Mouse (Mus musculus) MEL (cell line): ENCODE results near the gene Wdr90. TPM values are rescaled to one million over a fixed set of nuclear protein-coding genes. Genes with fewer than 3 reads are reported as not detected.
"Not testable (repeated sequence)": the region's sequence is repeated elsewhere in the genome, so short reads cannot be mapped to it uniquely, and the experiment has no call there.

Source experiments
- DNase-seq: peaks from one replicate; pipeline ENCODE4 v3.0.0; 2011; ENCODE audit warnings: low read depth, low spot score
- H3K27ac ChIP-seq: 2 replicates; pipeline ENCODE4 v1.5.1; 2012; ENCODE audit warnings: low read depth, mild to moderate bottlenecking, control low read depth, low read length, moderate library complexity; ENCODE audit not compliant: control insufficient read depth
- H3K27me3 ChIP-seq, 2 experiments: fragments of 150-350 bp in 1 of 2; sonication (generic) in 1 of 2; 2 replicates each; pipeline ENCODE4 v1.6.1; 2012; ENCODE audit warnings: low read length in 2 of 2, mild to moderate bottlenecking in 2 of 2, improper control_type of control experiment in 1 of 2, moderate library complexity in 1 of 2; ENCODE audit not compliant: insufficient read depth in 2 of 2, control insufficient read depth in 1 of 2
- H3K36me3 ChIP-seq, 2 experiments: 2 replicates each; pipeline ENCODE4 v1.6.1; 2012 to 2014; ENCODE audit warnings: low read length in 2 of 2, improper control_type of control experiment in 1 of 2, inconsistent platforms in 1 of 2, mild to moderate bottlenecking in 1 of 2; ENCODE audit not compliant: insufficient read depth in 2 of 2, control insufficient read depth in 1 of 2
- H3K4me1 ChIP-seq, 2 experiments: fragments of 150-350 bp in 1 of 2; sonication (generic) in 1 of 2; 2 replicates each; pipeline ENCODE4 v1.6.1; 2012; ENCODE audit warnings: low read length in 2 of 2, improper control_type of control experiment in 1 of 2, mild to moderate bottlenecking in 1 of 2; ENCODE audit not compliant: insufficient read depth in 2 of 2, control insufficient read depth in 1 of 2
- H3K4me3 ChIP-seq, 2 experiments: fragments of 150-350 bp in 1 of 2; sonication (generic) in 1 of 2; 2 replicates each; pipeline ENCODE4 v1.5.1; 2012; ENCODE audit warnings: low read depth in 2 of 2, low read length in 2 of 2, mild to moderate bottlenecking in 2 of 2, moderate library complexity in 2 of 2, control low read depth in 1 of 2, improper control_type of control experiment in 1 of 2; ENCODE audit not compliant: control insufficient read depth in 1 of 2, insufficient read depth in 1 of 2
- H3K79me2 ChIP-seq: 2 replicates; pipeline ENCODE4 v1.6.1; 2012; ENCODE audit warnings: mild to moderate bottlenecking, low read length, moderate library complexity; ENCODE audit not compliant: control insufficient read depth, poor library complexity, insufficient read depth
- H3K9ac ChIP-seq: 2 replicates; pipeline ENCODE4 v1.6.1; 2012; ENCODE audit warnings: low read depth, mild to moderate bottlenecking, control low read depth, low read length, moderate library complexity; ENCODE audit not compliant: control insufficient read depth, poor library complexity, severe bottlenecking
- H3K9me3 ChIP-seq: fragments of 150-350 bp; sonication (generic); replicated peaks from 2 replicates; pipeline ENCODE4 v1.6.1; 2012; ENCODE audit warnings: mild to moderate bottlenecking, low read length, improper control_type of control experiment, moderate library complexity; ENCODE audit not compliant: insufficient read depth
- CHD2 ChIP-seq: IDR thresholded peaks from 2 replicates; pipeline ENCODE4 v1.6.1; 2011; ENCODE audit warnings: low read length, improper control_type of control experiment
- ELF1 ChIP-seq: IDR thresholded peaks from 2 replicates; pipeline ENCODE4 v1.6.1; 2014; ENCODE audit warnings: low read depth, mild to moderate bottlenecking, inconsistent platforms, low read length, improper control_type of control experiment, moderate library complexity
- EP300 ChIP-seq, 2 experiments: IDR thresholded peaks; 2 replicates each; pipeline ENCODE4 v1.6.1; 2011; ENCODE audit warnings: improper control_type of control experiment in 2 of 2, low read length in 2 of 2, low read depth in 1 of 2, mild to moderate bottlenecking in 1 of 2
- HCFC1 ChIP-seq: IDR thresholded peaks from 2 replicates; pipeline ENCODE4 v1.6.1; 2012; ENCODE audit warnings: low read depth, mild to moderate bottlenecking, inconsistent platforms, low read length, improper control_type of control experiment, moderate library complexity
- JUND ChIP-seq: IDR thresholded peaks from 2 replicates; pipeline ENCODE4 v1.6.1; 2011; ENCODE audit warnings: low read depth, mild to moderate bottlenecking, improper control_type of control experiment, low read length
- MAZ ChIP-seq: IDR thresholded peaks from 2 replicates; pipeline ENCODE4 v1.6.1; 2012; ENCODE audit warnings: low read depth, mild to moderate bottlenecking, inconsistent platforms, low read length, improper control_type of control experiment
- NELFE ChIP-seq: IDR thresholded peaks from 2 replicates; pipeline ENCODE4 v1.6.1; 2011; ENCODE audit warnings: low read depth, low read length, improper control_type of control experiment
- NRF1 ChIP-seq: IDR thresholded peaks from 2 replicates; pipeline ENCODE4 v1.6.1; 2014; ENCODE audit warnings: low read depth, mild to moderate bottlenecking, inconsistent platforms, low read length, improper control_type of control experiment, moderate library complexity; ENCODE audit not compliant: poor library complexity, insufficient read depth, severe bottlenecking
- POLR2A ChIP-seq, 2 experiments: IDR thresholded peaks; 2 replicates each; pipeline ENCODE4 v1.6.1; 2011 to 2012; ENCODE audit warnings: low read length in 2 of 2, mild to moderate bottlenecking in 2 of 2, control low read depth in 1 of 2, improper control_type of control experiment in 1 of 2, low read depth in 1 of 2, moderate library complexity in 1 of 2; ENCODE audit not compliant: control insufficient read depth in 1 of 2, insufficient read depth in 1 of 2, poor library complexity in 1 of 2
- SIN3A ChIP-seq: IDR thresholded peaks from 2 replicates; pipeline ENCODE4 v1.6.1; 2012; ENCODE audit warnings: low read length, improper control_type of control experiment, inconsistent platforms
- TBP ChIP-seq: IDR thresholded peaks from 2 replicates; pipeline ENCODE4 v1.8.0; 2011; ENCODE audit warnings: low read depth, low read length, improper control_type of control experiment
- TCF12 ChIP-seq: IDR thresholded peaks from 2 replicates; pipeline ENCODE4 v1.6.1; 2014; ENCODE audit warnings: low read depth, mild to moderate bottlenecking, inconsistent platforms, low read length, improper control_type of control experiment, moderate library complexity
- UBTF ChIP-seq: IDR thresholded peaks from 2 replicates; pipeline ENCODE4 v1.6.1; 2012; ENCODE audit warnings: low read depth, mild to moderate bottlenecking, inconsistent platforms, low read length, improper control_type of control experiment, moderate library complexity, borderline replicate concordance; ENCODE audit not compliant: insufficient read depth
- ZKSCAN1 ChIP-seq: IDR thresholded peaks from 2 replicates; pipeline ENCODE4 v1.6.1; 2012; ENCODE audit warnings: low read depth, mild to moderate bottlenecking, inconsistent platforms, low read length, improper control_type of control experiment, moderate library complexity
- polyA plus RNA-seq, 2 experiments: library from polyadenylated mRNA; stranded (reverse) in 1 of 2; unstranded in 1 of 2; fragments of >175 nt in 1 of 2; fragments of >200 nt in 1 of 2; gene quantifications; 2 replicates each; pipeline versions ENCODE4 v1.2.1 to v1.2.4; 2012; ENCODE audit warnings: low replicate concordance in 2 of 2, low read depth in 1 of 2; ENCODE audit not compliant: insufficient read length in 2 of 2, insufficient read depth in 1 of 2, missing spikeins in 1 of 2
- total RNA-seq: library from RNA; depleted of rRNA; stranded (reverse); fragments of 300-350 nt; gene quantifications from 2 replicates; pipeline ENCODE4 v1.2.3, GENCODE M21; 2012

The Wdr90 gene
- total and polyA plus RNA-seq, 3 experiments, result 23.7 to 44.5 TPM; not detected in 1

DNA sequence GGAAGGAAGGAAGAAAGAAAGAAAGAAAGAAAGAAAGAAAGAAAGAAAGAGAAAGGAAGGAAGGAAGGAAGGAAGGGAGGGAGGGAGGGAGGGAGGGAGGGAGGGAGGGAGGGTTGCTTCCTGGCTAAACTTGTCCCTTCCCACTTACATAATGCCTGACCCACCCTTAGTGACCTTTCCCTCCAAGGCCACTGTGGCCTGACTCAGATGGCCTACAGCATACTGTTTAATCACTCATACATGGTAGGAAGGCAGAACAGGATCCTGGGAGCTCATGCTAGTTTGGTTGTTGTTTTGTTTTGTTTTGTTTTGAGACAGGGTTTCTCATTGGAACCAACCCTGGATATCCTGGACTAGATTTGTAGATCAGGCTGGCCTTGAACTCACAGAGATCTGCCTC lies 10.3 kb upstream of the Wdr90 start:
- H3K27ac ChIP-seq, H3K9me3 ChIP-seq, H3K9ac ChIP-seq, H3K27me3 ChIP-seq, H3K36me3 ChIP-seq, DNase-seq, H3K4me3 ChIP-seq: not testable (repeated sequence)
- H3K79me2 ChIP-seq, result peaks cover 23% of the 10 kb centered on the region
- peaks cover 2 to 15% of the 10 kb centered on the region in 2 experiments; a peak in 3 of 4 replicates for H3K4me1 ChIP-seq

DNA sequence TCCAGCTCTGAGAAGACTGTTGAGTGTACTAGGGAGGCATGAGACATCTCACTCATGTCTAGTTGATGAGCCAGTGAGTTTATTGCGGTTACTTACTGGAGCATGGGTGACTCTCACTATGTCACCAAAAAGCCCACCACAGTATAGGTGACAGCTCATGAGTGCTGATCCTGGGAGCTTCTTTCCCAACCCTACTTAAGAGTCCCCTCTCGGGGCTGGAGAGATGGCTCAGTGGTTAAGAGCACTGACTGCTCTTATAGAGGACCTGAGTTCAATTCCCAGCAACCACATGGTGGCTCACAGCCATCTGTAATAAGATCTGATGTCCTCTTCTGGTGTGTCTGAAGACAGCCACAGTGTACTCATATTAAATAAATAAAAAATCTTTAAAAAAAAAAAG lies 8.7 kb upstream of the Wdr90 start:
- peak; percentile 76 for TF ChIP-seq TBP
- no peak for TF ChIP-seq ZKSCAN1
- no peak overlapping the region for H3K4me3 ChIP-seq

DNA sequence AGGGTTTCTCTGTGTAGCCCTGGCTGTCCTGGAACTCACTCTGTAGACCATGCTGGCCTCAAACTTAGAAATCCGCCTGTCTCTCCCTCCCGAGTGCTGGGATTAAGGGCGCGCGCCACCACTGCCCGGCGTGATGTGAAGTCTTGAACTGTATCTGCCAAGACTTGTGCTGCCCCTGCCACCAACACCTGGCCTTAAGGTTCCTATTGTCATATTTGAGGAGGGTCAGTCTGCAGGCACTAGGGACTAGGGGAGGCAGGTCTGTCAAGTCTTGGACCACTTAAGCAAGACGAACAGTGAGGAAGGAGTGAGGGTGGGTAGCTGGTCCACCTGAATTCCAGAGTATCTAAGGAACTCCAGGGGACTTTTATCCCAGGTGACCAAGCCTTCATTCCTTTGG lies 8.2 kb upstream of the Wdr90 start:
- Histone ChIP-seq H3K9ac (no peak overlapping the region), H3K36me3 (peaks cover 0 to 3% of the 10 kb centered on the region in 2 experiments; a peak in 1 of 4 replicates), H3K27me3 (no peaks in the 10 kb centered on the region), H3K4me3 (no peak overlapping the region), H3K79me2 (peaks cover 25% of the 10 kb centered on the region), H3K27ac (no peak overlapping the region), H3K4me1 (peaks cover 2 to 9% of the 10 kb centered on the region in 2 experiments; a peak in 2 of 4 replicates), H3K9me3 (no peaks in the 10 kb centered on the region)
- no peak for TF ChIP-seq NRF1
- TF ChIP-seq ZKSCAN1, result no peak
- TF ChIP-seq NELFE, result no peak
- no peak for TF ChIP-seq CHD2
- no peak for DNase-seq

More for the DNA sequence above, 8.7 kb upstream of the Wdr90 start:
- Histone ChIP-seq H3K9ac (no peak overlapping the region), H3K27ac (no peak overlapping the region), H3K27me3 (no peaks in the 10 kb centered on the region), H3K79me2 (peaks cover 25% of the 10 kb centered on the region), H3K9me3 (no peaks in the 10 kb centered on the region), H3K36me3 (peaks cover 0 to 3% of the 10 kb centered on the region in 2 experiments; a peak in 1 of 4 replicates), H3K4me1 (peaks cover 2 to 9% of the 10 kb centered on the region in 2 experiments; a peak in 2 of 4 replicates)
- DNase-seq, result no peak

DNA sequence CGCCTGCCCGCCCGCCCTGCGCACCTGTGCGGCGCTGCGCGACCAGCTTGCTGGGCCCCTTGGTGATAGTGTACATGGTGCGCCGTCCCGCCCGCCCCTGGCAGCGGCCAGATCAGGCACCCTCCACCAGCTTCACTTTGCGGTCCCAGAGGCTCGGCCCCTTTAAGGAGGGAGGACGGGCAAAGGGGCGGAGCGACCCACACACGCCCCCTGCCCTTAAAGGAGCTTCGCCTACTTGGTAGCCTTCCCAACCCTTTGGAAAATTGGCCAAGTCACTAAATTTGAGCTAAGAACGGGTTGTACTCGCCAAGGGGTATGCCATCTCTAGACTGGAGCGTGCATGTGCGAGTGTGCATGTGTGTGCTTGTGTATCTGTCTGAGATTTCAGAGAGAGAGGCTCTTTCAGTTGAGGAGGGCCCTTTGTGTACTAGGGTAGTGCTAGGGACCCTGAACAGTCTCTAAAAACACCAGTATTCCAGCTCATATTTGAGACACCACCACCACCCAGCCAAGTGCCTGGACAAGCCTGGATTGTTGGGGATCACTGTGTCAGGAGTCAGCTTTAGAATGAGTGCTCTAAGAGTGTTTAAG lies 7.4 kb upstream of the Wdr90 start, which contains the start of gene Mcrip2:
TSS of gene Mcrip2 (minus strand) at position 164 of the 591 bp plus-strand sequence.
- peak within 1 kb of the TSS; percentile 47 for H3K27ac ChIP-seq
- no peaks in the 10 kb centered on the region for H3K27me3 ChIP-seq
- H3K79me2 ChIP-seq, result peaks cover 25% of the 10 kb centered on the region
- TF ChIP-seq JUND (no peak), HCFC1 (peak; percentile 76), UBTF (no peak), ELF1 (no peak), TCF12 (peak; percentile 29; the same call in 1 of the 2 replicates), NRF1 (peak; percentile 39; the same call in 1 of the 2 replicates), MAZ (peak; percentile 83; the same call in 1 of the 2 replicates), TBP (peak; percentile 78), EP300 (IDR thresholded peaks at IDR 0.05; ENCODE audit: low read depth in 1 of 2, low read length in 2 of 2) (no peak), SIN3A (peak; percentile 98), POLR2A (IDR thresholded peaks at IDR 0.05; ENCODE audit: control insufficient read depth in 1 of 2, insufficient read depth in 1 of 2, low read depth in 1 of 2, low read length in 2 of 2, poor library complexity in 1 of 2) (peak; percentile 51 to 76; a peak in 1 of 4 replicates), NELFE (peak; percentile 52)
- TF ChIP-seq, all 39 proteins: peak for 8
- H3K4me3 ChIP-seq, result peak within 1 kb of the TSS; percentile 76 to 79
- no peaks in the 10 kb centered on the region for H3K9me3 ChIP-seq
- peaks cover 0 to 3% of the 10 kb centered on the region in 2 experiments; a peak in 1 of 4 replicates for H3K36me3 ChIP-seq
- DNase-seq, result peak; percentile 91
- 0 out of 4 replicates have a peak, but pooled peaks cover 0 to 5% of the 10 kb centered on the region in 2 experiments for H3K4me1 ChIP-seq
- H3K9ac ChIP-seq, result peak within 1 kb of the TSS; percentile 80
